Mouse (Mus musculus): ENCODE results near the gene Slc1a4. TPM values are rescaled to one million over a fixed set of nuclear protein-coding genes. Genes with fewer than 3 reads are reported as not detected.

The Slc1a4 gene
- polyA plus RNA-seq, 2 experiments: 4.3 to 6.5 TPM

- ATAC-seq (ENCODE audit: insufficient read depth): no peak
- TF ChIP-seq CTCF (IDR thresholded peaks at IDR 0.05; ENCODE audit: low read depth) (peak; percentile 90), EP300 (IDR thresholded peaks at IDR 0.05; ENCODE audit: low read depth) (no peak)
- no peak for DNase-seq (ENCODE audit: low read depth in 3 of 3, low spot score in 3 of 3)
- WGBS (ENCODE audit: insufficient replicate concordance): 64% methylated on average over 6 of the region's 6 CpGs
- H3K27me3 ChIP-seq (ENCODE audit: control insufficient read depth, insufficient read depth, low read length): no peaks in the 10 kb centered on the region
- H3K27ac ChIP-seq: no peak overlapping the region
- peaks cover 0 to 3% of the 10 kb centered on the region in 2 experiments; a peak in 1 of 4 replicates for H3K4me1 ChIP-seq (replicated peaks; ENCODE audit: control insufficient read depth in 2 of 2, insufficient read depth in 2 of 2, low read length in 1 of 2)
- H3K4me2 ChIP-seq (ENCODE audit: low read depth): no peak overlapping the region
- no peak overlapping the region for H3K9ac ChIP-seq (replicated peaks)
- H3K9me3 ChIP-seq (ENCODE audit: control insufficient read depth, low read length): no peaks in the 10 kb centered on the region
- peaks cover 3% of the 10 kb centered on the region; the same call in 1 of the 2 replicates for H3K36me3 ChIP-seq (replicated peaks; ENCODE audit: control insufficient read depth, insufficient read depth, low read depth)
- no peak overlapping the region for H3K4me3 ChIP-seq (ENCODE audit: insufficient read depth in 1 of 2, low read depth in 2 of 2, low read length in 2 of 2)
Measured at GRCm38 (mm10) chr11:20304341-20304740, 28.2 kb downstream of the Slc1a4 start.

GRCm38 (mm10) chr11:20301332-20301731, 31.2 kb downstream of the Slc1a4 start:
- 32% methylated on average over 4 of the region's 4 CpGs for WGBS (ENCODE audit: insufficient replicate concordance)
- Histone ChIP-seq H3K36me3 (replicated peaks; ENCODE audit: control insufficient read depth, insufficient read depth, low read depth) (peaks cover 3% of the 10 kb centered on the region; the same call in 1 of the 2 replicates), H3K27ac (no peak overlapping the region), H3K9ac (replicated peaks) (no peak overlapping the region), H3K27me3 (ENCODE audit: control insufficient read depth, insufficient read depth, low read length) (no peaks in the 10 kb centered on the region), H3K4me3 (ENCODE audit: insufficient read depth in 1 of 2, low read depth in 2 of 2, low read length in 2 of 2) (no peak overlapping the region), H3K4me2 (ENCODE audit: low read depth) (no peak overlapping the region), H3K4me1 (replicated peaks; ENCODE audit: control insufficient read depth in 2 of 2, insufficient read depth in 2 of 2, low read length in 1 of 2) (peaks cover 0 to 3% of the 10 kb centered on the region in 2 experiments; a peak in 1 of 4 replicates), H3K9me3 (ENCODE audit: control insufficient read depth, low read length) (no peaks in the 10 kb centered on the region)
- DNase-seq (ENCODE audit: low read depth in 3 of 3, low spot score in 3 of 3) (no peak), ATAC-seq (ENCODE audit: insufficient read depth) (no peak)
- no peak for TF ChIP-seq EP300 (IDR thresholded peaks at IDR 0.05; ENCODE audit: low read depth)

- peaks cover 3% of the 10 kb centered on the region; the same call in 1 of the 2 replicates for H3K36me3 ChIP-seq (replicated peaks; ENCODE audit: control insufficient read depth, insufficient read depth, low read depth)
- DNase-seq (ENCODE audit: low read depth in 3 of 3, low spot score in 3 of 3): no peak
- no peak overlapping the region for H3K27ac ChIP-seq
- WGBS (ENCODE audit: insufficient replicate concordance): 62% methylated on average over 6 of the region's 6 CpGs
- H3K27me3 ChIP-seq (ENCODE audit: control insufficient read depth, insufficient read depth, low read length): no peaks in the 10 kb centered on the region
- H3K4me3 ChIP-seq (ENCODE audit: insufficient read depth in 1 of 2, low read depth in 2 of 2, low read length in 2 of 2): no peak overlapping the region
- no peak for ATAC-seq (ENCODE audit: insufficient read depth)
- H3K4me2 ChIP-seq (ENCODE audit: low read depth): no peak overlapping the region
- peaks cover 0 to 3% of the 10 kb centered on the region in 2 experiments; a peak in 1 of 4 replicates for H3K4me1 ChIP-seq (replicated peaks; ENCODE audit: control insufficient read depth in 2 of 2, insufficient read depth in 2 of 2, low read length in 1 of 2)
- TF ChIP-seq EP300 (IDR thresholded peaks at IDR 0.05; ENCODE audit: low read depth) (no peak), CTCF (IDR thresholded peaks at IDR 0.05; ENCODE audit: low read depth) (no peak)
- no peaks in the 10 kb centered on the region for H3K9me3 ChIP-seq (ENCODE audit: control insufficient read depth, low read length)
- no peak overlapping the region for H3K9ac ChIP-seq (replicated peaks)
Measured at GRCm38 (mm10) chr11:20300850-20301249, 31.7 kb downstream of the Slc1a4 start.

- Histone ChIP-seq H3K4me3 (ENCODE audit: insufficient read depth in 1 of 2, low read depth in 2 of 2, low read length in 2 of 2) (no peak overlapping the region), H3K27ac (no peak overlapping the region), H3K4me1 (replicated peaks; ENCODE audit: control insufficient read depth in 2 of 2, insufficient read depth in 2 of 2, low read length in 1 of 2) (peaks cover 0 to 3% of the 10 kb centered on the region in 2 experiments; a peak in 1 of 4 replicates), H3K27me3 (ENCODE audit: control insufficient read depth, insufficient read depth, low read length) (no peaks in the 10 kb centered on the region), H3K9ac (replicated peaks) (no peak overlapping the region), H3K36me3 (replicated peaks; ENCODE audit: control insufficient read depth, insufficient read depth, low read depth) (peaks cover 3% of the 10 kb centered on the region; the same call in 1 of the 2 replicates), H3K4me2 (ENCODE audit: low read depth) (no peak overlapping the region), H3K9me3 (ENCODE audit: control insufficient read depth, low read length) (no peaks in the 10 kb centered on the region)
- ATAC-seq (ENCODE audit: insufficient read depth) (no peak), DNase-seq (ENCODE audit: low read depth in 3 of 3, low spot score in 3 of 3) (no peak)
- no peak for TF ChIP-seq CTCF (IDR thresholded peaks at IDR 0.05; ENCODE audit: low read depth)
- no peak for TF ChIP-seq EP300 (IDR thresholded peaks at IDR 0.05; ENCODE audit: low read depth)
- WGBS (ENCODE audit: insufficient replicate concordance): 51% methylated on average over 6 of the region's 6 CpGs
Measured at GRCm38 (mm10) chr11:20299900-20300299, 32.6 kb downstream of the Slc1a4 start.

GRCm38 (mm10) chr11:20284463-20284862, 48.0 kb downstream of the Slc1a4 start:
- ATAC-seq (ENCODE audit: insufficient read depth): no peak
- H3K27ac ChIP-seq: no peak overlapping the region
- DNase-seq (ENCODE audit: low read depth in 3 of 3, low spot score in 3 of 3): no peak
- no peak overlapping the region for H3K4me3 ChIP-seq (ENCODE audit: insufficient read depth in 1 of 2, low read depth in 2 of 2, low read length in 2 of 2)
- H3K36me3 ChIP-seq (replicated peaks; ENCODE audit: control insufficient read depth, insufficient read depth, low read depth): no peaks in the 10 kb centered on the region
- WGBS (ENCODE audit: insufficient replicate concordance): 49% methylated on average over 3 of the region's 3 CpGs
- TF ChIP-seq CTCF (IDR thresholded peaks at IDR 0.05; ENCODE audit: low read depth) (no peak), EP300 (IDR thresholded peaks at IDR 0.05; ENCODE audit: low read depth) (no peak)
- no peaks in the 10 kb centered on the region for H3K27me3 ChIP-seq (ENCODE audit: control insufficient read depth, insufficient read depth, low read length)
- no peak overlapping the region for H3K4me2 ChIP-seq (ENCODE audit: low read depth)
- H3K9me3 ChIP-seq (ENCODE audit: control insufficient read depth, low read length): no peaks in the 10 kb centered on the region
- H3K4me1 ChIP-seq (replicated peaks; ENCODE audit: control insufficient read depth in 2 of 2, insufficient read depth in 2 of 2, low read length in 1 of 2): peaks cover 0 to 1% of the 10 kb centered on the region in 2 experiments; a peak in 1 of 4 replicates
- H3K9ac ChIP-seq (replicated peaks): no peak overlapping the region

Data from liver, embryonic 14.5 days (tissue).